Mouse (Mus musculus): ENCODE results near the gene Pla2g4a.

DNA sequence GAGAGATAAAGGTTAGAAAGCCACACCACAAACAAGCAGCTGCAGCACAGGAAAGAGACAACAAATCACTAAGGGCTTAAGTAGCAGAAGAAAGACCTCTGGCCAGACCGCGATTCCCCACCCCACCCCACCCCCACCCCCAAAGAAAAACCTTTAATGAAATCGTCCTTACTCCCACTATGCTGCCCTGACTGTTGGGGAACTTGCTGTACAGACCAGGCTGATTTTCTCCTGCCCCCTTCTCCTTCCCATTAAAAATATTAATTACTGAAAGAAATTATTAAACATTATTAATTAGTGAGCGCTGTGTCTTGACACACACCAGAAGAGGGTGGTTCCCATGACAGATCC is 49.5 kb upstream of the Pla2g4a start:
- no peak for TF ChIP-seq CTCF (IDR thresholded peaks at IDR 0.05; ENCODE audit: insufficient read depth, low read length)
- TF ChIP-seq POLR2A (IDR thresholded peaks at IDR 0.05; ENCODE audit: borderline replicate concordance, extremely low read depth, low read depth, low read length): no peak
